Mouse (Mus musculus) embryonic facial prominence, embryonic 11.5 days (tissue): ENCODE measurements around the gene Defb41. TPM values are rescaled to one million over a fixed set of nuclear protein-coding genes. Genes with fewer than 3 reads are reported as not detected.
"Not testable (repeated sequence)": the region's sequence is repeated elsewhere in the genome, so short reads cannot be mapped to it uniquely, and the experiment has no call there.

Source experiments
- ATAC-seq: fragments of 200-750 bp; cut with Nextera tagmentation; replicated peaks from 2 replicates; pipeline ENCODE4 v1.8.0; 2017; ENCODE audit warnings: low read depth; ENCODE audit not compliant: insufficient number of reproducible peaks, low FRiP score, low TSS enrichment
- DNase-seq: peaks from one replicate; pipeline ENCODE4 v3.0.0-alpha.2; 2015; ENCODE audit warnings: low spot score
- H3K27ac ChIP-seq: fragments of 300-500 bp; sonication (generic); replicated peaks from 2 replicates; pipeline ENCODE4 v1.5.1; 2014; ENCODE audit warnings: mild to moderate bottlenecking, low read depth, low read length, control low read depth
- H3K27me3 ChIP-seq: fragments of 300-500 bp; sonication (generic); 2 replicates; pipeline ENCODE4 v1.6.1; 2014; ENCODE audit warnings: mild to moderate bottlenecking, low read length, moderate library complexity, mixed read lengths; ENCODE audit not compliant: control insufficient read depth, insufficient read depth
- H3K36me3 ChIP-seq: fragments of 300-500 bp; sonication (generic); replicated peaks from 2 replicates; pipeline ENCODE4 v1.6.1; 2014; ENCODE audit warnings: low read depth, mild to moderate bottlenecking, low read length, moderate library complexity, mixed read lengths; ENCODE audit not compliant: control insufficient read depth, insufficient read depth
- H3K4me1 ChIP-seq: fragments of 300-500 bp; sonication (generic); 2 replicates; pipeline ENCODE4 v1.6.1; 2014; ENCODE audit warnings: low read length, mixed read lengths; ENCODE audit not compliant: control insufficient read depth, insufficient read depth
- H3K4me2 ChIP-seq: fragments of 300-500 bp; sonication (generic); 2 replicates; pipeline ENCODE4 v1.6.1; 2014; ENCODE audit warnings: low read depth, mild to moderate bottlenecking, control low read depth, low read length, moderate library complexity
- H3K4me3 ChIP-seq: fragments of 300-500 bp; sonication (generic); 2 replicates; pipeline ENCODE4 v1.5.1; 2014; ENCODE audit warnings: low read depth, low read length, control low read depth
- H3K9ac ChIP-seq: fragments of 300-500 bp; sonication (generic); replicated peaks from 2 replicates; pipeline ENCODE4 v1.6.1; 2014; ENCODE audit warnings: mild to moderate bottlenecking, control low read depth, low read length
- H3K9me3 ChIP-seq: fragments of 300-500 bp; sonication (generic); replicated peaks from 2 replicates; pipeline ENCODE4 v1.6.1; 2016; ENCODE audit warnings: mild to moderate bottlenecking, low read length, inconsistent platforms, mixed read lengths; ENCODE audit not compliant: control insufficient read depth
- WGBS: fragments of 180-500 bp; shearing (Covaris S2); extraction: QIAGEN DNeasy Blood & Tissue Kit; methylation state at CpG from one replicate; pipeline ENCODE4 v1.1.7; 2014; 5-methylcytosine and 5-hydroxymethylcytosine counted together
- polyA plus RNA-seq: library from polyadenylated mRNA; unstranded; fragments of >200 nt; fragmentation: Nextera tagmentation; extraction: Ambion mirVana; gene quantifications from 2 replicates; pipeline ENCODE4 v1.2.1, GENCODE M21; 2014

Gene Defb41
- polyA plus RNA-seq, 1 experiment from 2014 or later = not detected

GRCm38 (mm10) chr1:18245801-18246580 is 18.9 kb downstream of the Defb41 start:
- H3K4me3 ChIP-seq, H3K27me3 ChIP-seq, H3K9me3 ChIP-seq, ATAC-seq, DNase-seq, H3K4me2 ChIP-seq, H3K9ac ChIP-seq, H3K27ac ChIP-seq, H3K36me3 ChIP-seq, H3K4me1 ChIP-seq: not testable (repeated sequence)
- 82% methylated on average over 9 of the region's 9 CpGs for WGBS

- no peak within 1 kb of the TSS for H3K9ac ChIP-seq
- no peaks in the 10 kb centered on the region for H3K4me1 ChIP-seq
- no peak within 1 kb of the TSS for H3K4me3 ChIP-seq
- H3K27ac ChIP-seq = no peak within 1 kb of the TSS
- DNase-seq (no peak), ATAC-seq (no peak)
- H3K27me3 ChIP-seq = no peaks in the 10 kb centered on the region
- 86% methylated on average over 1 of the region's 1 CpGs for WGBS
- H3K4me2 ChIP-seq = no peak within 1 kb of the TSS
- no peaks in the 10 kb centered on the region for H3K36me3 ChIP-seq
- H3K9me3 ChIP-seq = no peaks in the 10 kb centered on the region
Observed at GRCm38 (mm10) chr1:18237343-18237742, 27.6 kb downstream of the Defb41 start, which contains the start of gene Defb18. Defb18 (minus strand) TSS chr1:18237443.

DNA sequence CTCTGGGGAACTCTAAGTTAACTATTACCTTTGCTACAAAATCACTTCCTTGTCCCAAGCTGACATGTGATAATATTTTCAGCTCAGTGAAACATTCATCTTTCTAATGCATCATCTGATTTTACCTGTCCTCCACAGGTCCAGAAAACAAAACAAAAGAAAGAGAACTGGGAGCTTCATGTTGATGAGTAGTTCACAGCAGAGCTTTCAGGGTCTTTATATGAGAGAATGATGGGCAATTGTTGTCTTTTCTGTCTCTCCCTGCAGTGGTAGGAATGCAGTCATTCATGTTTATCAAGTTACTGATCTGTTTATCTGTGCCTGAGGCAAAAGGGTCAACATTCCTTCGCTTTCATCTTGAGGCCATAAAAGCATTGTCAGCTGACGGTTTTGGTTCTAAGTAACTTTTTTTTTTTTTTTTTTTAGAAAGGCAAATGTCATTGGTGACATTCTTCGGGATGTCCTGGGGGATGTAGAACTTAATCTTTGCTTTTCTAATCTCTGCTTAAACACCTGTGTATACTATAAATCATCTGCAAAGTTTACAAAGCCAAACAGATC is 41.5 kb downstream of the Defb41 start:
- no peak for ATAC-seq

More for the DNA sequence above, 41.5 kb downstream of the Defb41 start:
- 34% methylated on average over 3 of the region's 3 CpGs for WGBS
- Histone ChIP-seq H3K27me3 (no peaks in the 10 kb centered on the region), H3K27ac (no peak overlapping the region), H3K4me1 (no peaks in the 10 kb centered on the region), H3K4me2 (no peak overlapping the region), H3K36me3 (no peaks in the 10 kb centered on the region), H3K4me3 (no peak overlapping the region), H3K9me3 (no peaks in the 10 kb centered on the region), H3K9ac (no peak overlapping the region)
- peak; percentile 50 for DNase-seq

Other genes with a start within 250 kb of the Defb41 start
- gene Crisp4, start 119.2 kb downstream of the Defb41 start, polyA plus RNA-seq = not detected in 2 replicates
- gene Defb18, start 27.7 kb downstream of the Defb41 start, polyA plus RNA-seq = not detected in 2 replicates